Mouse (Mus musculus): Measurements from ENCODE around the gene Ccdc188. TPM values are rescaled to one million over a fixed set of nuclear protein-coding genes. Genes with fewer than 3 reads are reported as not detected.

Ccdc188 gene
- total RNA-seq, 2 experiments from 2014 or later, result not detected

GRCm38 (mm10) chr16:18231047-18231446, 13.4 kb downstream of the Ccdc188 start:
- no peak overlapping the region; the same call in 1 of the 2 replicates for H3K4me3 ChIP-seq
- no peak for TF ChIP-seq CTCF (IDR thresholded peaks at IDR 0.05)
- intact Hi-C loops (cut with DNase I), result loop anchor here (10.0 kb wide), 1 partner anchor 316 kb away; the partner anchor contains the start of genes Ess2 and Gsc2
- H3K27ac ChIP-seq, result peak overlapping the region; percentile 85
- DNase-seq, result no peak

DNA sequence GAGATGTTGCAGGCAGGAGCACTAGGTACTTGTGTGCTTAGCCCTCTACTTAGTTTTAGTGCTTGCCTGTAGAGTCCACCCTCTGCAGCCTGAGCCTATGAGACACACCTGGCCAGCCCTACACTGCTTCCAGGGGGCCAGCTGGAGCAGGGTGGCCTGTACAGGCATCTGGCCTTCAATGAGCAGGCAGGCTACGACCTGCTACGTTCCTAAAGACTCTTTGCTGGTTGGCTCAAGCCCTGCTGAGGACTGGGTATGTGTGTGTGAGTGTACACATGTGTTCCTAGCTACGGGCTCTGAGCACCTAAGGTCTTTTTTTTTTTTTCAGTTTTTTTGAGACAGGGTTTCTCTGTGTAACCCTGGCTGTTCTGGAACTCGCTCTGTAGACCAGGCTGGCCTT, 13.8 kb downstream of the Ccdc188 start:
- intact Hi-C loops (cut with DNase I), result loop anchor here (10.0 kb wide), 1 partner anchor 317 kb away; the partner anchor contains the start of genes Ess2 and Gsc2
- H3K4me3 ChIP-seq, result no peak overlapping the region
- no peak for DNase-seq
- H3K27ac ChIP-seq, result peak overlapping the region; percentile 85
- TF ChIP-seq CTCF (IDR thresholded peaks at IDR 0.05), result no peak

GRCm38 (mm10) chr16:18233451-18233850, 15.8 kb downstream of the Ccdc188 start:
- peak overlapping the region; percentile 95 for H3K4me3 ChIP-seq
- no peak for DNase-seq
- no peak for TF ChIP-seq CTCF (IDR thresholded peaks at IDR 0.05)
- intact Hi-C loops (cut with DNase I), result loop anchor here (10.0 kb wide), 1 partner anchor 319 kb away; the partner anchor contains the start of genes Ess2 and Gsc2
- peak overlapping the region; percentile 94 for H3K27ac ChIP-seq

GRCm38 (mm10) chr16:18233919-18234670, 16.4 kb downstream of the Ccdc188 start:
- TF ChIP-seq CTCF (IDR thresholded peaks at IDR 0.05), result no peak
- DNase-seq, result no peak
- intact Hi-C loops (cut with DNase I), result loop anchor here (10.0 kb wide), 1 partner anchor 319 kb away; the partner anchor contains the start of genes Ess2 and Gsc2
- H3K4me3 ChIP-seq, result peak overlapping the region; percentile 95
- H3K27ac ChIP-seq, result peak overlapping the region; percentile 94

GRCm38 (mm10) chr16:18234671-18235388, 17.2 kb downstream of the Ccdc188 start, which contains the start of gene Zdhhc8:
Gene Zdhhc8 (minus strand): TSS chr16:18235136.
- Histone ChIP-seq H3K4me3 (peak within 1 kb of the TSS; percentile 95), H3K27ac (peak within 1 kb of the TSS; percentile 94)
- intact Hi-C loops (cut with DNase I), result loop anchor here (10.0 kb wide), 1 partner anchor 320 kb away; the partner anchor contains the start of genes Ess2 and Gsc2
- TF ChIP-seq CTCF (IDR thresholded peaks at IDR 0.05), result no peak
- DNase-seq, result peak; percentile 90

DNA sequence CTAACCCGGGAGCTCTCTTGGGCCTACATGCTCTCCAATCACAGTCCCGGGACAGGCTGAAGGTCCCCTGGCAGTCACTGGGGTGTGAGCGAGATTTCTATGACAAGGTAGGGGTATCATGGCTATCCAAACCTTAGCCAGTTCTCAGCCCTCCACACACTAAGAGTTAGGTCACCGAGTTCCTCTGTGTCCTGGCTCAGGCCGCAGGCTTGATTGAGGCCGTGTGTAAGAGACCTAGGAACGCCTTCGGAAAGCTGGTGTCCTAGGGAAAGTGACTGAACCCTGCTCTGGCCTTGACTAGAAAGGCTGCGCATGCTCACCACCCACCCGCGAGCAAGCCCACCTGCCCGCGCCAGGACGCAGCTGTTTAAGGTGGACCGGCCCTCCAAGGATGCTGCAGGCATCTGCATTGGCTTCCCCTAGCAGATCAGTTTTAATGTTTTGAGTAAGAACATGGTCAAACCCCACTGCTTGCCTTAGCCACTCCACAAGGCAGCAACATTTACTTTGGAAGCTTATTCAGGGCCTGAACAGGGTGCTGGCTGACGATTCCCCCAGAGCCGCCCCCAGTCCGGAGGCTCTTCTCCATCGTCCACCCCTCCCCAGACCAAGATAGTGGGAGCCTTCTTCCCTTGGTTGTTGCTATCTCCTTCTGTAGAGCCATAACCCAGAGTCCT, 17.8 kb downstream of the Ccdc188 start:
- intact Hi-C loops (cut with DNase I), result loop anchor here (10.0 kb wide), 1 partner anchor 321 kb away; the partner anchor contains the start of genes Ess2 and Gsc2
- peak; percentile 84 for DNase-seq
- TF ChIP-seq CTCF (IDR thresholded peaks at IDR 0.05), result no peak
- peak overlapping the region; percentile 95 for H3K4me3 ChIP-seq
- peak overlapping the region; percentile 94 for H3K27ac ChIP-seq

DNA sequence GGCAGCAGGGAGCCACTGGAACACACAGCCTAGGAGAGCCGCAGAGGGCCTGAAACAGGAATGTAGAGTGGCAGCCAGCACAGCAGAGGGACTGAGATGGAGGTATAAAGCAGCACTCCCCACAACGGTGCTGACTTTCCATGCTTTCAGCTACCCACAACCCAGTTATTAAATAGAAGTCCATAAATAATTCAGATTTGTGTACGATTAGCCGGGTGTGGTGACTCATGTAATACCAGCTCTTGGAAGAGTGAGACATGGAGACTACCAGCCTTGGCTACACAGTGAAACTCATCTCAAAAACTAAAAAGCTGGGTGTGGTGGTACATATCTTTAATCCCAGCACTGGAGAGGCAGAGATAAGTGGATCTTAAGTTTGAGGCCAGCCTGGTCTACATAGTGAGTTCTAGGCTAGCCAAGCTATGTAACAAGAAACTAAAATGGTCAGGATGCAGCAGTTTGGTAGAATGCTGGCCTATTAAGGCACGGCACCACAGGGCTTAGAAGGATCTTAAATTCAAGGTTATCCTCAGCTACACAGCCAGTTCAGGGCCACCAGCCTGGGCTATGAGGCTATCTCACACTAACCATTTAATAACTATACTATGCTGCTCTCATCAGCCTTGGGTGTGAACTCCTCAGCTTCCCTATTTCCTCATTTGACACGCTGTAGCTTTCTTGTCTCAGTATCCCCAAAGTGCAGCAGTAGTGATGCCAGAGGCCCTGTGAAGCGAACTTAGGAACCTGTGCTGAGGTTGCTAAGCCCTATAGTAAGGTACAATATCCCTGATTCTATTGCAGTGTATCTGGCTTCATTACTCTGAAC, 19.2 kb downstream of the Ccdc188 start:
- Histone ChIP-seq H3K4me3 (no peak overlapping the region), H3K27ac (peak overlapping the region; percentile 94; the same call in 1 of the 2 replicates)
- intact Hi-C loops (cut with DNase I), result loop anchor here (10.0 kb wide), 1 partner anchor 322 kb away; the partner anchor contains the start of genes Ess2 and Gsc2
- DNase-seq, result no peak
- no peak for TF ChIP-seq CTCF (IDR thresholded peaks at IDR 0.05)

GRCm38 (mm10) chr16:18241581-18241980, 23.9 kb downstream of the Ccdc188 start:
- intact Hi-C loops (cut with DNase I), result no loop called here
- DNase-seq, result no peak
- H3K27ac ChIP-seq, result no peak overlapping the region
- TF ChIP-seq CTCF (IDR thresholded peaks at IDR 0.05), result no peak
- H3K4me3 ChIP-seq, result no peak overlapping the region

- DNase-seq, result no peak
- no peak for TF ChIP-seq CTCF (IDR thresholded peaks at IDR 0.05)
- peak overlapping the region; percentile 97 for H3K27ac ChIP-seq
- intact Hi-C loops (cut with DNase I), result loop anchor here (5.0 kb wide), 1 partner anchor 40 kb away; the partner anchor contains the start of gene Dgcr8
- H3K4me3 ChIP-seq, result peak overlapping the region; percentile 93
These were observed 30.1 kb downstream of the Ccdc188 start for GRCm38 (mm10) chr16:18247521-18248399.
